Mouse (Mus musculus): Measurements from ENCODE around the gene Syt16. TPM values are rescaled to one million over a fixed set of nuclear protein-coding genes. Genes with fewer than 3 reads are reported as not detected.
A peak's percentile ranks its signal among the peaks of the same experiment; 100 is the strongest.

Gene Syt16
- total RNA-seq, 2 experiments from 2014 or later = not detected

DNA sequence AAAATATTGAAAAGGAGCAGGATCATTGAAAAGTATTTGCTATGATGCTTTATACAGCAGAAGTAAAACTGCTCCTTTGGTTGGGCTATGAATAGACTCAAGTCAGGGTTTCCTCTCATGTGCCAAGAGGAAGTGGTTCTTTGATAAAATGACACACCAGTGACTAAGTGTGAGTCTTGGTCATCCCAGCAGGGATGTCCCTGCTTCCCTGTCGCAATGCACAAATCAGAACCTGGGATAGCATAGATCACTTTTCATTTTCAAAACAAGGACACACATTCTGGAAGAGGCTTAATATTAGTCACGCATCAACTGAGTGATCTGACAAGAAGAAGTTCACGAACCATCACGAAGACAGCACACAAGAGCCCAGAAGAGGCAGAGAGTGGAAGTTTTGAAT lies 195.1 kb downstream of the Syt16 start:
- intact Hi-C loops (cut with DNase I) = no loop called here
- DNase-seq (ENCODE audit: low spot score) = no peak

- intact Hi-C loops (cut with DNase I) = no loop called here
These were observed 203.9 kb downstream of the Syt16 start for GRCm38 (mm10) chr12:74201410-74201809.

DNA sequence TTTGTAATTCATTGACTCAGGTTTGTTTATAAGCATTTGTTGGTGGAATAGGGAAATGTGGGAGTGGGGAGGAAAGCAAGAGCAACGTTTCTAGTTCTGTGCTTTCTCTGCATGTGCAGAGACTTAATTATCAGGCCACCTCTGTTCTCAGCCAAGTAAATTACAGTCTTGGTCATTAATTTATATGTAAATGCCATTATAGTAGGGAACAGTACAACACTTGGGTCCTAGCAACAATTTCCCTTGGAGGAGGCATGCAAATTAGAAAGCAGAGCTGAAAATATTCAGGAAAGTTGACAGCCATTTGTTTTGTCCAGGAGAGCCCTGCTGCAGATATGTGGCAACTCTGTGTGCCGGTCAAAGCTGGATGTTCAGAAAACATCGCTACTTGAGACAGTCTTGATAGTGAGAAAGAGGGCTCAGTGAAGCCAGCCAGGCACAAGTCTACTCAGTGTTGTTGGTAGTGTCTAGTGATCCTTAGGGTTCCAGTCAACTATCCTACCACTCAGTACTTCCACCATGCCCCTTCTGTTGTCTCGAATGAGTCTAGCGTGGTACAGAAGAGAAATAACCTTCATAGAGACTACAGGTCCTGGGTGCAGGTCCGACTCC lies 205.1 kb downstream of the Syt16 start:
- no peak for DNase-seq (ENCODE audit: low spot score)
- intact Hi-C loops (cut with DNase I) = no loop called here

More at GRCm38 (mm10) chr12:74201410-74201809, 203.9 kb downstream of the Syt16 start:
- no peak for DNase-seq (ENCODE audit: low spot score)

DNA sequence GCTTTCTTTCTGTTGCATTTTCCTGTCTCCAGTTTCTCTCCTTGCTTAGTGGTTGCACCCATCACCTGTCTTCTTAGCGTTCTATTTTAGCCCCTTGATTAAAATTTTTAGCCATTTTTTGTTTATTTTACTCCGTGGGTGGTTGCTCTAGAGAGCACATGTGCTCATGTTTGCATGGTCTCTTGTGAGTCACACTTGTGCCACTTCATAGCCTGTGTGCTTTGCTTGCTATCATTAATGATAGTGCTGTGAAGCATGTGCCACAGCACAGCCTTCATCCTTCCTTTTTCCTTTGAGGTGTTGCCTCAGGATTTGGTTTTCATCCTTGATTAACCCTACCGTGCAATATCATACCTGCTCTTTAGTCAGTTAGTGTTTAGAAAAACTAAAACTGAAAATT lies 214.7 kb downstream of the Syt16 start:
- intact Hi-C loops (cut with DNase I) = no loop called here
- no peak for DNase-seq (ENCODE audit: low spot score)

GRCm38 (mm10) chr12:74216103-74216728 lies 218.8 kb downstream of the Syt16 start:
- no peak for DNase-seq (ENCODE audit: low spot score)
- intact Hi-C loops (cut with DNase I) = no loop called here

- no peak for DNase-seq (ENCODE audit: low spot score)
- intact Hi-C loops (cut with DNase I) = no loop called here
These were observed 222.4 kb downstream of the Syt16 start for GRCm38 (mm10) chr12:74219909-74220308.

DNA sequence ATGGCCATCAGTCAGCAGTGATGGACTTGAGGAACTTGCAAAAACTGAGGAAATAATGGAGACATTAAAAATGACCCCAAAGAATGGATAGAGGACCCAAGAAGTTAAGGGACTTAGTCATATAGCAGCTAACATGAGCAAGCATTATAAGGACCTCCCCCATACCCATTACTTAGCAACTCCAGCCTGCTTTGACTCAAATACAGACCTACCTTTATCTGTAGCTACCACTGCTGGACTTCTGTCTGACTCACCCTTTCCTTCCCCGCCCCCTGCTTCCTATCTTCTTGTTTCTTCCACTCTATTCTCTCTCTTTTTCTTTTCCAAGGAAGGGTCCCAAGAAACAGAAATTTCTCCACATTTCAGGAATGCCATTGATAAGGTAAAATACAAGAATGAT lies 223.2 kb downstream of the Syt16 start:
- intact Hi-C loops (cut with DNase I) = no loop called here
- no peak for DNase-seq (ENCODE audit: low spot score)

- DNase-seq (ENCODE audit: low spot score) = no peak
- intact Hi-C loops (cut with DNase I) = no loop called here
These were observed 233.3 kb downstream of the Syt16 start for GRCm38 (mm10) chr12:74230808-74231207.

DNA sequence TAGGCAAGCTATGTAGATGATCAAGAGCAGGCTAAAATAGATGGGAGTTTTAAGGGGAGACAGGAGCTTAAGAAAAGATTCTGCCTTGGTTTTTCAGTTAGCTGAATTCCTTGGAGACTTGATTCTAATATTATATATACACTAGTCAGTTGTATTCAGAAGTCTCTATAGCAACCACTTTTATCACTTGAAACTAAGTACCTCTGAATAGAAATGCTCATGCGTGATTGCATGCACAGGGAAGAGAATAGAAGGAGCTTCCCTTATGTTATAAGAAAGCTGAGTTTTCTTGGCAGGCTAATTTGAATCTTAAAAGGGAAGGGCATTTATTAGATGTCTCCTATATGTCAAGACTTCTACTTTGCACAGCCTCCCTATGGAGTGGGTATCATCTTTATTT lies 235.4 kb downstream of the Syt16 start:
- intact Hi-C loops (cut with DNase I) = no loop called here
- DNase-seq (ENCODE audit: low spot score) = no peak

GRCm38 (mm10) chr12:74236191-74236590 lies 238.7 kb downstream of the Syt16 start:
- no peak for DNase-seq (ENCODE audit: low spot score)

DNA sequence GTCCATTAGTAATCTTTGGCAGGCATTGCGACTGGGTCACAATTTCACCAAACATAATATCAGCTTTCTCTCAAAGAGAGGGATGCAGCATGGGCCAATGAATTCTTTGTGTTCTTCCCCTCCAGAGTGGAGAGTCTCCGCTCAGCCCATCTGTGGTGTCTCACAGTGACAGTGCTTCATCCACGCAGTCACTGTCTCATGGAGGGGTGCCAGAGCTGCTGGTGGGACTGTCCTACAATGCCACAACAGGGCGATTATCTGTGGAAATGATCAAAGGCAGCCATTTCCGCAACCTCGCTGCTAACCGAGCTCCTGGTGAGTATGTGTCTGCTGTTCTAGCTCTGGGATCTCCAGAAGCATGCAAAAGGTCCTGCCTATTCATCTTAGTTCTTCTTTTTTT lies 240.6 kb downstream of the Syt16 start:
- no peak for DNase-seq (ENCODE audit: low spot score)
- intact Hi-C loops (cut with DNase I) = no loop called here

More at GRCm38 (mm10) chr12:74236191-74236590, 238.7 kb downstream of the Syt16 start:
- intact Hi-C loops (cut with DNase I) = no loop called here

DNA sequence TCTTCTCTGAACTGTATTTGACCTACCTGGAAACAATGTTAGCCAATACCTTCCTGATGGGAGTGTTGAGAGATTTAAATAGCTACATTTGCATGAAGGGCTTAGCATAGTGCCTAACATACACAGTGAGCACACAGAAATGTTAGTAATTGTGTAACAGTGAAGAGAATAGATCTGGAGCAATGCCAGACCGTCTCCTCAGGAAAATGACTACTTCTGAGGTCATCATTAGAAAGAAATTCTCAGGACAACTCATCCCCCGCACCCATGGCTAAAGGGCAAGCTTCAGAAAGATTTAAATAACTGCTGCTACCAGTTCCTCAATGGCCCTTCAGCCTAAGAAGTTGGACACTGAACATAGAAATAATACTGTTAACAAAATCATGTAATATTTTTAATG lies 241.3 kb downstream of the Syt16 start:
- no peak for DNase-seq (ENCODE audit: low spot score)
- intact Hi-C loops (cut with DNase I) = no loop called here

- no peak for DNase-seq (ENCODE audit: low spot score)
- intact Hi-C loops (cut with DNase I) = no loop called here
These were observed 267.4 kb downstream of the Syt16 start for GRCm38 (mm10) chr12:74264846-74265245.

GRCm38 (mm10) chr12:74267049-74267448 lies 269.6 kb downstream of the Syt16 start:
- no peak for DNase-seq (ENCODE audit: low spot score)
- intact Hi-C loops (cut with DNase I) = no loop called here

- no peak for DNase-seq (ENCODE audit: low spot score)
- intact Hi-C loops (cut with DNase I) = no loop called here
These were observed 271.3 kb downstream of the Syt16 start for GRCm38 (mm10) chr12:74268644-74269285.

DNA sequence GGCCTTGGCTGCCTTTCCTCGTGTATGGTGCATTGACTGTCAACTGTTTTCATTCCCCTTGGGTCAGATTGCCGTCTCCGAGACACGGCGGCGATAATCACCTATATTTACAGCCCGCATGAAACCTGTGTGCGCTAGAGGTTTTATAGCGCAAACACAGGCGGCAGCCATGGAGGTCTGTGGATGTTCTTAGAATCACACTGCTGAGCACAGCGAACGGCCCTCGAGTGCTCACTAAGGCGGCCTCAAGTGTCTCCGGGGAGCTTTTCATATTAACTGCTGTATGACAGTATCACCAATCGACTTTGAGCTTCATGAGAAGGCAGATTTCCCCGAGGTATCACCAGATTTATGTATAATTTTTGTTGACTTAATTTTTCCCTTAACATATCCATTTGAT lies 275.1 kb downstream of the Syt16 start:
- intact Hi-C loops (cut with DNase I) = no loop called here
- no peak for DNase-seq (ENCODE audit: low spot score)

DNA sequence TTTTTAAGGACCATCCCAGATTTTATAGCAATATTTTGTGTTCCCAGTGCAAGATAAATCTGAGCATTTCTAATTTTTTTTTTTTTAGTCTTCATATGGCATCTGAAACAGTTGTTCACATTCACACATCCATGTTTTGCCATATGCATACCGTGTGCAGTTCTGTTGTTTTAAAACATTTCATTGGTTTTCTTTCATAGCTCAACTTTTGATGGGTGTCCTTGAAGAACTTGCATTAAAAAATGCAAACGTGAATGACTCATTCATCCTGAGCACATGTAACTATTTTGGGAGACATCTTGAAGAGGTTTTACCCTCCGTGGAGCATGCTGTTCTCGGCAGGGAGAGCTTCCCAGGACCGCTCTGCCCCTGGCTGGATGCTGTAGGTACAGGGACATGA lies 279.8 kb downstream of the Syt16 start:
- intact Hi-C loops (cut with DNase I) = no loop called here

GRCm38 (mm10) chr12:74281403-74281802 lies 283.9 kb downstream of the Syt16 start:
- intact Hi-C loops (cut with DNase I) = no loop called here
- DNase-seq (ENCODE audit: low spot score) = no peak

More for the DNA sequence above, 279.8 kb downstream of the Syt16 start:
- no peak for DNase-seq (ENCODE audit: low spot score)

GRCm38 (mm10) chr12:74282846-74283245 lies 285.4 kb downstream of the Syt16 start:
- intact Hi-C loops (cut with DNase I) = no loop called here
- no peak for DNase-seq (ENCODE audit: low spot score)

DNA sequence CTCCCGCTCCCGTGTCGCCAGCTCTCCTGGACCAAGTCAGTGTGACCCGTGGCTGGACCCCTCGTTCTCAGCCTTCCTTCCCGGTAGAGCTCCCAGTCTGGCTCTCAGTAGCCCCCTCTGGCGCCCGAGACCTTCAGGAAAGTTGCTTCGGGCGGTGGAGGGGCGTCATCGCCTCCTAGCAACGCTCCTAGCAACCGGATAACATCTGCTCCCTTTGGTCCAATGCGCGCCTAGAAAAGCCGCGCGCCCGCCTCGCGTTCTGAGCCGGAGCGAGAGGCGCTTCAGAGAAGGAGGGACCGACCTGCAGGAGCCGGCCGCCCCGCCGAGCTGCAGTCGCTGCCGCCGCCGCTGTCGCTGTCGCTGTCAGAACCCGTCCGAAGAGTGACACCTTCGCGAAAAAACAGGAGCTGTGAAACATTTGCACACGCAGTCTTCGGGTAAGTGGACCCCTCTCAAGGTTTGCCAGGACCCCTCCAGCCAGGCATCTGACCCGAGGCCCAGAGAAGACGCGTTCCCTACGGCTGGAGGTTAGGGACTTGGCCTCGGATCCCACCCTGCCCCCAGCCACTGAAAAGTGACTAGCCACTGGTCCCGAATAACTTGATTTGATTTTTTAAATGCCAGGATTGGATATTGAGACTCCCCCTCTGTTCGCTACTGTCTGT lies 286.7 kb downstream of the Syt16 start:
- intact Hi-C loops (cut with DNase I) = no loop called here
- DNase-seq (ENCODE audit: low spot score) = peak; percentile 13

DNA sequence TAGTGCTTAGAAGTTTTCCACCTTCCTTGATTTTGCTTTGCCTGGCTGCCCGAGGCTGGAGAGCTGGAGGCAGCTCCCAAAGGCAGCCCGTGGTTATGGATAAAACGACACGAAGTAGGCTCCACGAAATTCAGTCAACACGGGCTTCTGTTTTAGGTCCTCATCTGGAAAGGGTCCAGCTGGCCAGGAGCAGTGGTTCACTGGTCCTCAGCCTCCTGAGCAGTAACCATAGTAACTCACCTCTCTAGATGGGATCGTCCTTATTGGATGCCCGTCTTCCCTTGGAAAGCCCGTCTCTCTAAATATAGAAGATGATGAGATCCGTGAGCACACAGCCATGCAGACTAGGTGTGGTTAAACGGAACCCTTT lies 287.2 kb downstream of the Syt16 start:
- intact Hi-C loops (cut with DNase I) = no loop called here
- DNase-seq (ENCODE audit: low spot score) = no peak
